Mouse (Mus musculus) forebrain, postnatal 0 days (tissue): ENCODE results near the gene Aebp2. TPM values are rescaled to one million over a fixed set of nuclear protein-coding genes. Genes with fewer than 3 reads are reported as not detected.
"Not testable (repeated sequence)": the region's sequence is repeated elsewhere in the genome, so short reads cannot be mapped to it uniquely, and the experiment has no call there.

Experiments used
- ATAC-seq: fragments of 200-750 bp; cut with Nextera tagmentation; 2 replicates; pipeline ENCODE4 v1.8.0; 2017; ENCODE audit warnings: mild to moderate bottlenecking, moderate library complexity
- DNase-seq: peaks from one replicate; pipeline ENCODE4 v3.0.0-alpha.2; 2015
- H3K27ac ChIP-seq: fragments of 300-500 bp; sonication (generic); 2 replicates; pipeline ENCODE4 v1.5.1; 2014; ENCODE audit warnings: low read depth, mild to moderate bottlenecking, antibody characterized with exemption, low read length, moderate library complexity, mixed read lengths
- H3K27me3 ChIP-seq: fragments of 300-500 bp; sonication (generic); 2 replicates; pipeline ENCODE4 v1.6.1; 2014; ENCODE audit warnings: mild to moderate bottlenecking, low read length, mixed read lengths; ENCODE audit not compliant: insufficient read depth
- H3K36me3 ChIP-seq: fragments of 300-500 bp; sonication (generic); 2 replicates; pipeline ENCODE4 v1.6.1; 2014; ENCODE audit warnings: mild to moderate bottlenecking, moderate library complexity; ENCODE audit not compliant: insufficient read depth
- H3K4me1 ChIP-seq: fragments of 300-500 bp; sonication (generic); 2 replicates; pipeline ENCODE4 v1.6.1; 2014; ENCODE audit warnings: antibody characterized with exemption; ENCODE audit not compliant: insufficient read depth
- H3K4me2 ChIP-seq: fragments of 300-500 bp; sonication (generic); 2 replicates; pipeline ENCODE4 v1.6.1; 2014; ENCODE audit warnings: low read depth, mild to moderate bottlenecking, moderate library complexity
- H3K4me3 ChIP-seq: fragments of 300-500 bp; sonication (generic); 2 replicates; pipeline ENCODE4 v1.5.1; 2014; ENCODE audit warnings: low read depth, low read length, mixed read lengths
- H3K9ac ChIP-seq: fragments of 300-500 bp; sonication (generic); 2 replicates; pipeline ENCODE4 v1.6.1; 2014; ENCODE audit warnings: mild to moderate bottlenecking
- H3K9me3 ChIP-seq: fragments of 300-500 bp; sonication (generic); 2 replicates; pipeline ENCODE4 v1.6.1; 2016; ENCODE audit warnings: low read length
- CTCF ChIP-seq: sonication (generic); IDR thresholded peaks from 2 replicates; pipeline ENCODE4 v1.5.1; 2016; ENCODE audit warnings: antibody characterized with exemption, control low read depth, low read depth
- WGBS: fragments of 180-500 bp; shearing (Covaris S2); extraction: QIAGEN DNeasy Blood & Tissue Kit; methylation state at CpG from one replicate; pipeline ENCODE4 v1.1.7; 2014; 5-methylcytosine and 5-hydroxymethylcytosine counted together
- polyA plus RNA-seq: library from polyadenylated mRNA; unstranded; fragments of >200 nt; fragmentation: Nextera tagmentation; extraction: Ambion mirVana; gene quantifications from 2 replicates; pipeline ENCODE4 v1.2.1, GENCODE M21; 2015
- total RNA-seq: library from RNA; depleted of rRNA; stranded (reverse); fragments of >200 nt; gene quantifications from 2 replicates; pipeline ENCODE4 v1.2.3, GENCODE M21; 2014

Aebp2 gene
- total and polyA plus RNA-seq, 2 experiments from 2014 or later, result 4.0 to 34.6 TPM

GRCm38 (mm10) chr6:140599337-140599736, 23.1 kb upstream of the Aebp2 start:
- H3K4me3 ChIP-seq, result no peak overlapping the region
- no peak for ATAC-seq
- no peak for TF ChIP-seq CTCF
- H3K4me1 ChIP-seq, result no peaks in the 10 kb centered on the region
- H3K36me3 ChIP-seq, result peaks cover 17% of the 10 kb centered on the region
- no peak overlapping the region for H3K27ac ChIP-seq
- H3K27me3 ChIP-seq, result no peaks in the 10 kb centered on the region
- WGBS, result 89% methylated on average over 5 of the region's 5 CpGs
- H3K4me2 ChIP-seq, result no peak overlapping the region
- DNase-seq, result no peak
- H3K9ac ChIP-seq, result no peak overlapping the region
- H3K9me3 ChIP-seq, result no peaks in the 10 kb centered on the region

- not testable (repeated sequence) for H3K9me3 ChIP-seq, DNase-seq, H3K27me3 ChIP-seq, H3K9ac ChIP-seq, ATAC-seq, H3K4me3 ChIP-seq, H3K27ac ChIP-seq, H3K4me2 ChIP-seq, H3K4me1 ChIP-seq
- 95% methylated on average over 8 of the region's 8 CpGs for whole genome bisulfite sequencing
- peaks cover 14% of the 10 kb centered on the region for H3K36me3 ChIP-seq
Measured at GRCm38 (mm10) chr6:140600671-140601070, 21.8 kb upstream of the Aebp2 start.

- no peak overlapping the region for H3K27ac ChIP-seq
- no peak for DNase-seq
- H3K36me3 ChIP-seq, result peaks cover 9% of the 10 kb centered on the region; the same call in 1 of the 2 replicates
- no peak for ATAC-seq
- no peak for TF ChIP-seq CTCF
- H3K9me3 ChIP-seq, result no peaks in the 10 kb centered on the region
- H3K4me1 ChIP-seq, result no peaks in the 10 kb centered on the region
- no peak overlapping the region for H3K4me3 ChIP-seq
- no peak overlapping the region for H3K9ac ChIP-seq
- H3K27me3 ChIP-seq, result no peaks in the 10 kb centered on the region
- H3K4me2 ChIP-seq, result no peak overlapping the region
- 91% methylated on average over 4 of the region's 4 CpGs for WGBS
Measured at GRCm38 (mm10) chr6:140601175-140601574, 21.3 kb upstream of the Aebp2 start.

- TF ChIP-seq CTCF, result no peak
- H3K9me3 ChIP-seq, result no peaks in the 10 kb centered on the region
- no peak for DNase-seq
- H3K4me1 ChIP-seq, result no peaks in the 10 kb centered on the region
- peak; percentile 32 for ATAC-seq
- no peak overlapping the region for H3K4me3 ChIP-seq
- 6% methylated on average over 8 of the region's 8 CpGs for WGBS
- no peak overlapping the region for H3K9ac ChIP-seq
- no peak overlapping the region for H3K4me2 ChIP-seq
- no peaks in the 10 kb centered on the region for H3K36me3 ChIP-seq
- H3K27me3 ChIP-seq, result no peaks in the 10 kb centered on the region
- H3K27ac ChIP-seq, result no peak overlapping the region
Measured at GRCm38 (mm10) chr6:140603228-140603944, 19.1 kb upstream of the Aebp2 start.

- ATAC-seq, result 0 out of 2 replicates have a peak, but pooled peaks have one; percentile 2
- H3K27me3 ChIP-seq, H3K4me1 ChIP-seq, H3K9ac ChIP-seq, H3K36me3 ChIP-seq, DNase-seq, H3K4me3 ChIP-seq, H3K9me3 ChIP-seq, H3K27ac ChIP-seq, H3K4me2 ChIP-seq: not testable (repeated sequence)
- 77% methylated on average over 5 of the region's 5 CpGs for WGBS
- TF ChIP-seq CTCF, result peak; percentile 25
Measured at GRCm38 (mm10) chr6:140605173-140605572, 17.3 kb upstream of the Aebp2 start.

- no peak for TF ChIP-seq CTCF
- H3K27me3 ChIP-seq, result no peaks in the 10 kb centered on the region
- ATAC-seq (no peak), DNase-seq (no peak)
- H3K9ac ChIP-seq, result no peak overlapping the region
- no peak overlapping the region for H3K4me2 ChIP-seq
- no peak overlapping the region for H3K4me3 ChIP-seq
- no peaks in the 10 kb centered on the region for H3K36me3 ChIP-seq
- no peak overlapping the region for H3K27ac ChIP-seq
- no peaks in the 10 kb centered on the region for H3K9me3 ChIP-seq
- 57% methylated on average over 3 of the region's 3 CpGs for WGBS
- H3K4me1 ChIP-seq, result no peaks in the 10 kb centered on the region
Measured at GRCm38 (mm10) chr6:140605732-140606131, 16.7 kb upstream of the Aebp2 start.

- DNase-seq (no peak), ATAC-seq (no peak)
- no peak overlapping the region for H3K4me2 ChIP-seq
- H3K4me1 ChIP-seq, result no peaks in the 10 kb centered on the region
- WGBS, result 51% methylated on average over 10 of the region's 10 CpGs
- no peak overlapping the region for H3K4me3 ChIP-seq
- no peaks in the 10 kb centered on the region for H3K36me3 ChIP-seq
- H3K27ac ChIP-seq, result no peak overlapping the region
- no peaks in the 10 kb centered on the region for H3K9me3 ChIP-seq
- TF ChIP-seq CTCF, result no peak
- H3K27me3 ChIP-seq, result no peaks in the 10 kb centered on the region
- no peak overlapping the region for H3K9ac ChIP-seq
Measured at GRCm38 (mm10) chr6:140606534-140606933, 15.9 kb upstream of the Aebp2 start.
